Mouse (Mus musculus): ENCODE data around the gene Vmn1r39.
"Not testable (repeated sequence)": the region's sequence is repeated elsewhere in the genome, so short reads cannot be mapped to it uniquely, and the experiment has no call there.

Gene Vmn1r39

DNA sequence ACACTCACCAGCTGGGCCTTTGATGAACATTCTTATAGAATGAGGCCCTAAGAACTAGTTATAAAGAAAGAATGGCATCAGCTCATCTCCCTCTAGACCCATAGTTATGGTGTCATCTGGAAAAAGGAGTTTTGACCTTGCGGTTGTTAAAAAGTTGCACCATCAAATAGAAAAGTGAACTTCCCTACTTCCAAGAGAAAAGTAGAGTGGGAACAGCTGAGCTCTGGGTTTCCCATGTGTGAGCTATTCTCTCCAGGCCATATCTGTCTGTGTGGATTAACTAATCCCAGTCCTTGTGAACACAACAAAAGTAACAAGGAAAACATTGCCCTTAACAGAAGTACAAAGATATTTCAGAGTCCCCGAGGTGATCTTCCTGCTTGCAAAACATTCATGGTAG is at the start of gene Vmn1r39:
Gene Vmn1r39 (minus strand): TSS at position 101 of the 400 bp plus-strand sequence.
- DNase-seq (ENCODE audit: low spot score in 2 of 2) = no peak

DNA sequence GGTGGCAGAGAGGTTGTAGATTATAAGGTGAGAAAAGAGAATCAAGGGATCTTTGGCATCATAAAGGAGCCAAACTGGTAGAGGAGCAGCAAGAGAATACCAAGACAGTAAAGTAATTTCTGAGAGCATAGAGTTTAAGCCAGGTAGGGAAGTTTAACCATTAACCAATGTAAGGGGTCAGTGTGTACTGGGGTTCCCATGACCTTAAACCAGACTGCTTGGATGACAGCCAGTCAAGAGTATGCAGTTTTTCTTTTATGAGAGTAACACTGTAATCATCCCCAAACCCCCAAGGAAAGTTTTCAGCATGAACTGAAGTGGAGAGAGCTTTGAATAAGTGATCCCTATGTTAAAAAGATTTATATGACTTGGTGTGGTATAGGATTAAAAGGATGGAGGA is 49.0 kb upstream of the Vmn1r39 start:
- no peak for DNase-seq (ENCODE audit: low spot score in 2 of 2)

DNA sequence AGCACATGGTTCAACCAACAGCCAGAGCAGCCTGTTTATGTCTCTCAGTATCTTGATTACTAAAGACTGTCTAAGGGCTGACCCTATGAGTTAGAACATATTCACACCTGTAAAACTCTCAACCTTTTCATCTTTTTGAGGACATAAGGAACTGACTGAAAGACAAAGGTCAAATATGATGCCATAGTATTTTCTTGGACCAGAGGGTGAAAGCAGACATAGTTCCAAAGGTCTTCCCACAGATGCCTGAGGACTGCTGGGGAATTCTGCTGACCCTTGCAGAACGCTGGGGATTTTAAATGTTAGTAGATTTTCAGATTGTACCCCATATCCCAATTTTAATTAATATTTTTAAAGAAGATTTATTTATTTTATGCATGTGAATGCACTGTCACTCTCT is 47.9 kb upstream of the Vmn1r39 start:
- no peak for DNase-seq (ENCODE audit: low spot score in 2 of 2)

DNA sequence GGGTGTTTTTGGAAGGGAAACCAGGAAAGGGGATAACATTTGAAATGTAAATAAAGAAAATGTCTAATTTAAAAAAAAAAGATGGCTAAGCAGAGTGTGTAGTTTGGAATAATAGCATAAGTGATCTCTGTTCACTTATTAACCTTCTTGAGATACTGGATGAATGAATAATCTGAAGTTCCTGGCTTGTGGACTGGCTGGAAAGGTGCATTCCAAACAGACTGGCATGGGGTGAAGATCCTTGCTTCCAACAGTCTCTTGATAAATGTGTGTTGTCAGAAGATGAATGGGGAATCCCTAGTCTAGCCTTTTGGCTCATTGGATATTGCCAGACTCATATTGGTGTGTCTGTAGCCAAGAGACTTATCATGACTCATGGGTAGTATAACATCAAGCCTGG is 45.8 kb upstream of the Vmn1r39 start:
- no peak for DNase-seq (ENCODE audit: low spot score in 2 of 2)

DNA sequence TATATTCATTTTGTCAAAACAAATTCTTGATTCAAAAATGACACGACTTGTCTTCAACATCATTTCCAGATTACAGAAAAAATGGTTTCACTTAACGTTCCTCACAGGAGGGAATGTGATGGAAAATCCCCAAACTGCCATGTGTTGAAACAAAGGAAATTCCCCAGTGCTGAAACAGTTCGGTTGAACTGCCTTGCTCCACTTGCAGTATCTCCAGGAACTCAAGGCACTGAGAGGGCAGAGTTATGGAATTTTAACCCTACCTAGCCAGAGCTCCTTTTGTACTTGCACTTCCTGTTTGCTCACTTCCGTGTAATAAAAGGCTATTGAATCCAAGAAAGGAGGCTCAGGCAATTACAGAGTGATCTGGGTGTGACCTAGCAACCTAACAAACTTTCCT is 38.5 kb upstream of the Vmn1r39 start:
- DNase-seq (ENCODE audit: low spot score in 2 of 2) = no peak

DNA sequence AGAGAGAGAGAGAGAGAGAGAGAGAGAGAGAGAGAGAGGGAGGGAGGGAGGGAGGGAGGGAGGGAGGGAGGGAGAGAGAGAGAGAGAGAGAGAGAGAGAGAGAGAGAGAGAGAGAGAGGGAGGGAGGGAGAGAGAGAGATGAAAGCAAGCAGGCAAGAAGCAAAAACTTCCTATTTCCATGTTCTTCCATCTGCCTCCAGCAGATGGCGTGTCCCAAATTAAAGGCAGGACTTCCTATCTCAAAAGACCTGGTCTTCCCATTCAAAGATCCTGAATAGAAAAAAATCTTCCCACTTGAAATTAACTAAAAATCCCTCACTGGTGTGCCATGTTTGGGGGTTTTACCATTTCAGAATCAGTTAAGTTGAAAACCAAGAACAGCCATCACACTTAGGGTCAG is 30.2 kb upstream of the Vmn1r39 start:
- DNase-seq (ENCODE audit: low spot score in 2 of 2) = peak in 1 of 2 experiments; percentile 33

DNA sequence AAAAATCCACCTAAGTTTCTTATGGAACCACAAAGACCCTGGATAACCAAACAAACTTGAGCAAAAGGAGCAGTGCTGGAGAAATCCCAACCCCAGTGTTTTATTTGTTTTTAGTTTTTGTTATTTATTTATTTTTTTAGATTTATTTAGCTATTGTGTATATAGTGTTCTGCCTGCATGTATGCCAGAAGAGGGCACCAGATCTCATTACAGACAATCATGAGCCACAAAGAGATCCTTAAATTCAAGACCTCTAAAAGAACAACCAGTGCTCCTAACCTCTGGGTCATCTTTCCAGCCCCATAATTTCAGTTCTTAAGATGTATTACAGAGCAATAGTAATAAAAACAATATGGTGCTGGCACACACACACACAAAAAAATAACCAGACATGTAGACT is 26.5 kb upstream of the Vmn1r39 start:
- no peak for DNase-seq (ENCODE audit: low spot score in 2 of 2)

DNA sequence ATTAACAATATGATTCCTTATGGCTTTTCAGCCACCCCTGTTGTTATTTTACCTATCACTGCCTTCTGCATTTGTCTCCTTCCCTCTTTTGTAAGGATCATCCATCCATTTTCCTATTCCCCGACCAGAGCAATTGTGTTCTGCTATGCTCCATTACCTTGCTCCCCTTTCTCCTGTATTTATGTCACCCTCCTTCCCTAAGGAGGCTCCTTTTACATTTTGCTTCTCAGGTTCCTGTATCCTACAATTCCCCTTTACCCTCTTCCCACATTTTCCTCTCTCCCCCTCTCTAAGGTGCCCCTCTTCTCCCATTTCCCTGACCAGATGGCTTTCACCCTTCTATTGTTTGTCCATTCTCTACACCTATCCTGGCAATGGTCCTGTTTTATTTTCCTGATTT is 4.1 kb downstream of the Vmn1r39 start:
- DNase-seq (ENCODE audit: low spot score in 2 of 2) = no peak

DNA sequence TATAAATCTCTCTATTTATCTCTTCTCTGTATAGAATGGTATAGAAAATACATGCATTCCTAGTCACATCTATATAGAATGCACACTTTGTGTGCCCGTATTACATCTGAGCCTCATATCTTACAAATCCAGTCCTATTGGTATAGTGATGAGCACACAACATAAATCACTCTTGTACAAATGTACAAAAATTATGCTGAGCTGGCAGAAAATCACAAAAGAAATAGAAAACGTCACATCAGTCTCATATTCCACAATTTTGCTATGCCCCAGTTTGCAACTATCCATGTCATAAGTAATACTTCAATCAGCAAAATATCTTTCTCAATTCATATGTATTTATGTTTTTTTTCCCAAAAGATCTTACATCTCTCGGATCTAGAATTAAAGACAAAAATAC is 4.7 kb downstream of the Vmn1r39 start:
- no peak for DNase-seq (ENCODE audit: low spot score in 2 of 2)

DNA sequence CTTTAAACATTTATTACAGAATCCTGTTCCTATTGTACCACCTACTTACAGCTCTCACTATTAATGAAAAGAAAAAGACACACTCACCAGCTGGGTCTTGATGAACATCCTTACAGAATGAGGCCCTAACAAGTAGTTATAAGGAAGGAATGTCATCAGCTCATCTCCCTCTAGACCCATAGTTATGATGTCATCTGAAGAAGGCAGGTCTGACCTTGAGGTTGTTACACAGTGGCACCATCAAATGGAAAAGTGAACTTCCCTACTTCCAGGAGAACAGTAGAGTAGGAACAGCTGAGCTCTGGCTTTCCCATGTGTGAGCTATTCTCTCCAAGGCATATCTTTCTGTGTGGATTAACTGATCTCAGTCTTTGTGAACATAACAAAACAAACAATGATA is 27.9 kb downstream of the Vmn1r39 start, which contains the start of gene Vmn1r38:
Gene Vmn1r38 (minus strand): TSS at position 101 of the 400 bp plus-strand sequence.
- not testable (repeated sequence) for DNase-seq (ENCODE audit: low spot score in 2 of 2)

All from frontal cortex, postnatal 25 days (tissue).